Mouse (Mus musculus) small intestine, adult 2 months (tissue): ENCODE data around the gene Ccdc102a.

Experiments used
- CTCF ChIP-seq: fragments of 200-500 bp; IDR thresholded peaks from 2 replicates; pipeline ENCODE4 v1.5.1; 2012; ENCODE audit warnings: low read depth, mild to moderate bottlenecking, control low read depth, inconsistent platforms, low read length, moderate library complexity, mixed read lengths; ENCODE audit not compliant: insufficient replicate concordance, insufficient read length; ENCODE audit errors: extremely low read depth
- POLR2A ChIP-seq: fragments of 200-500 bp; IDR thresholded peaks from 2 replicates; pipeline ENCODE4 v1.6.1; 2012; ENCODE audit warnings: low read depth, mild to moderate bottlenecking, control low read depth, inconsistent platforms, low read length, moderate library complexity

DNA sequence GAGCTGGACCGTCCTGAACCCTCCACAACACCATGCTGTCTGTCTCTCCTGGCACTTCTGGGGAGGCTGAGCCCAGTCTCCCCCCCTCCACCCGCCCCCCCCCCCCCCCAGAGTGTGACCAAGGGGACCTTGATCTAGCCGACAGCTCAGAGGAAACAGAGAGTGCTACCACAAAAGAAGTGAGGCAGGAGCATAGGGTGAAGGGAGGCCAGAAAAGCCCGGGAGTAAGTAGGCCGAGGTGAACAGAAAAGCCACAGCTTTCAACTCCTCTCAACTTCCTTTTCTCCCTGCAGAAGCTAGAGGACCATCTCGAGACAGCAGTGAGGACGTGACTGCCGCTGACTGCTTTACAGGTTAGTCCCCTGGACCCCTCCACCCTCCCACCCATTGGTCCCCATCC lies 5.5 kb upstream of the Ccdc102a start, which contains the start of gene Adgrg5:
- TF ChIP-seq CTCF (no peak), POLR2A (no peak)
